Mouse (Mus musculus) inflammation-experienced regulatory T-cells, adult 6 months (primary cell): ENCODE data around the gene Gprin1. TPM values are rescaled to one million over a fixed set of nuclear protein-coding genes. Genes with fewer than 3 reads are reported as not detected.
A peak's percentile ranks its signal among the peaks of the same experiment; 100 is the strongest.

Source experiments
- ATAC-seq: one replicate; pipeline ENCODE4 v1.8.0; 2017
- polyA plus RNA-seq, 3 experiments: library from polyadenylated mRNA; unstranded; fragments of 100-300 nt; shearing (Covaris generic); gene quantifications; one replicate each; pipeline ENCODE4 v1.2.1; 2017

Gprin1 gene
- polyA plus RNA-seq, 3 experiments from 2014 or later: not detected

DNA sequence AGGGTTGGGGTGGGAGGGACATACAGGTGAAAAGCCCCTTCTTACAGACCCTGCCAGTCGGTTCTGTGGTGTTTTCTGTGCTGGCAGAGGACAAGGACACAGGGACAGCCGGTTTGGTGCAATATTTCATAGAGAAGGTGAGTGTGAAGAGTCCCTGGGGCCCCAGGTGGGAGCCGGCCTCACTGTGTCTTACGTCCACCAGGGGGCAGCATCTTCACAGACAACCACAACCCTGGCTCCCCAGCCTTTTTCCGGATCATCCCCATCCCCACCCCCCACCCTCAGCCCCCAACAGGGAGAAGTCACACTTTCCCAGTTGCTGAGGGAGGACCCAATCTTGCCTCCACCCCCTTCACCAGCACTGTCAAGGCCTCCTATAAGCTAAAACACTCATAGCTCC lies 32.8 kb downstream of the Gprin1 start:
- ATAC-seq: peak; percentile 32

- no peak for ATAC-seq
Measured at GRCm38 (mm10) chr13:54714996-54715395, 34.7 kb downstream of the Gprin1 start.

- ATAC-seq: no peak
Measured at GRCm38 (mm10) chr13:54714393-54714792, 35.3 kb downstream of the Gprin1 start.

DNA sequence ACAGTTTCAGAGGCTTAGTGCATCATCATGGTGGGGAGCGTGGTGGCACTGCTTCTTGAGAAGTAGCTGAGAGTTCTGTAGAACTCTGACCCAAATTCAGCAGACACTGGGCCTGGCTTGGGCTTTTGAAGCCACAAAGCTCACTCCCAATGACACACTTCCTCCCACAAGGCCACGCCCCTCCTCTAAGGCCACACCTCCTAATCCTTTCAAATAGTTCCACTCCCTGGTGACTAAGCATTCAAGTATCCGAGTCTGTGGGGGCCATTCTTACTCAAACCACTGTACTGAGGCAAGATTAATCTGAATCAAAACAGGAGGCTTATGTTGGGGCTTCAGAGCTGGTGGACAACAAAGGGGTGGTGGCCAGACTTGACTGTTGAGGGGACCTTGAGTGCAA lies 38.8 kb downstream of the Gprin1 start:
- ATAC-seq: no peak

DNA sequence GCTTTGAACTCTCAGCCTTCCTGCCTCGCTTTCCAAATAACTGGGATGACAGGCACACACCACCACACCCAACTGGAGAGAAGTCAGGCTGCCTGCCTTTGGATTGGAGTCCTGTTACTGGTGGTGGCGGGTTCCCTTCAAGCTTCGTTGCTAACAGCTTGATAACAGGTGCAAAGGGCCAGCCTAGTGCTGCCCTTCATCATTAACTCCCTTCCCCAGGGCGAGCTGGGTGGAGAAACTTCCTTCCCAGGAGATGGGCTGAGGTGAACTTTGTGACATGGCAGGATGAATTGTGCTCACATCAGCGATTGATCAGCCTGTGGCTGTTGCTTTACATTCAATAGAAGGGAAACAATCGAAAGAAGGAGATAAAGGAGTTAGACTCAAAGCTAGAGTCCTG lies 44.8 kb downstream of the Gprin1 start:
- ATAC-seq: no peak

- ATAC-seq: no peak
Measured at GRCm38 (mm10) chr13:54702507-54702906, 47.2 kb downstream of the Gprin1 start.

GRCm38 (mm10) chr13:54701243-54701642 lies 48.4 kb downstream of the Gprin1 start, which contains the start of gene Cdhr2:
Cdhr2 (plus strand) TSS chr13:54701461.
- no peak for ATAC-seq

DNA sequence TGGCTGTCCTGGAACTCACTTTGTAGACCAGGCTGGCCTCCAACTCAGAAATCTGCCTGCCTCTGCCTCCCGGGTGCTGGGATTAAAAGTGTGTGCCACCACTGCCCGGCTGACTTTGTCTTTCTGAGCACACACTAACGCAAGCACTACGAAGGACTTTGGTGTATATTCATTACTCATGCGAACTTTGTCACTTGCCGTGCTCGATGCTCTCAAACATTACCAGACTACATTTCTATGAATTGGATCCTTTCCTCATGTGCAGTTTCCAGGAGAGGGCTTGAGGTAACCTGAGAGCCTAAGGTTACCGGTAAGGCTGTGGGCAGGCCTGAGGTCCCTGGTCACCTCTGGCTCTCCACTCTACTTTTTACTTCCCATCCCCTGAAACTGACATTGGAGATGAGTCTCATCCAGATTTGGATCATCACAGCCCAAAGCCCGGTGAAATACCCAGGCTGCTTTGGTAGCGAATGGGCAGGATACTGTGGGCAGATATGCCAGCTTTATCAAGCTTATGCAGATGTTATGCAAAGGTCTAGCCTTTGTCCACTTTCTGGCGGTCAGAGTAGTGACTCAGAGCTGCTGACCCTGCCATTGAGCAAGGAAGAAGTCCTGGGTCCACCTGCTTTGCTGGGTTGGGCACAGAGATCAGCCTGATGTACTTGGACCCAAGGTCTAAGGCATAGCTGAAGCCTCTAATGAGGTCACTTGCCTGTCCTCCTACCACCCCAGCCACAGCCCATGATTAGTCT lies 54.0 kb downstream of the Gprin1 start:
- no peak for ATAC-seq

DNA sequence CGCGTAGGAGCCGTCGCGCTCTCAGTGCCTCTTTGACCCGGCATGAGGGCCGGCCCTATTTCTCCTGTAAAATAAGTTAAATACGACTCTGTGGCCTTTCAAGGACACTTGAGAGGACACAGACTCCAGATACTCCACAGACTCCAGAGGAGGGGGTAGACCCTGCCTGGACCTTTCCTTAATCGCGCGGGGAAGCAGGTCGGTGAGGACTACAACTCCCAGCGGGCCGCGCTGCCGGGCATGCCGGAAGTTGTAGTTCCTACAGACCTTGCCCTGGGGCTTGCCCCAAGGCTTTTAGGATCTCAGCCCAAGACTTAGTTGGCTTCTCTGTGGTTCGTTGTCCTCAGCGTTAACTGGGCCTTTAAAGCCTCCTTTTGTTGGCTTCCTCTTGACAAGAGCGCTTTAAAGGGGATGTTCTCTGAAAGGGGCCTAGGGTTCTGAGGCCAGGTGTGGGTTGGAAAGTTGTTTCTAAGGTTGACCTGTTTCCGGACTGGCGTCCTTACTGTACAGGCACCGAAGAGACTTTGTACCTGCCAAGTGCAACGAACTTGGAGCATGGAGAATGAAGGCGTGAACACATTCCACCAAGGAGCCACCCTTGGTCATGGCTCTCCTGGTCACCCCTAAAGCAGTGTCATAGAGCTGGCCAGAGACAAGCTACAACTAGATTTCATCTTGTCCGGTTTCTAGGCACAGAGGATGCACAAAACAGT lies 55.2 kb downstream of the Gprin1 start:
- peak; percentile 45 for ATAC-seq

DNA sequence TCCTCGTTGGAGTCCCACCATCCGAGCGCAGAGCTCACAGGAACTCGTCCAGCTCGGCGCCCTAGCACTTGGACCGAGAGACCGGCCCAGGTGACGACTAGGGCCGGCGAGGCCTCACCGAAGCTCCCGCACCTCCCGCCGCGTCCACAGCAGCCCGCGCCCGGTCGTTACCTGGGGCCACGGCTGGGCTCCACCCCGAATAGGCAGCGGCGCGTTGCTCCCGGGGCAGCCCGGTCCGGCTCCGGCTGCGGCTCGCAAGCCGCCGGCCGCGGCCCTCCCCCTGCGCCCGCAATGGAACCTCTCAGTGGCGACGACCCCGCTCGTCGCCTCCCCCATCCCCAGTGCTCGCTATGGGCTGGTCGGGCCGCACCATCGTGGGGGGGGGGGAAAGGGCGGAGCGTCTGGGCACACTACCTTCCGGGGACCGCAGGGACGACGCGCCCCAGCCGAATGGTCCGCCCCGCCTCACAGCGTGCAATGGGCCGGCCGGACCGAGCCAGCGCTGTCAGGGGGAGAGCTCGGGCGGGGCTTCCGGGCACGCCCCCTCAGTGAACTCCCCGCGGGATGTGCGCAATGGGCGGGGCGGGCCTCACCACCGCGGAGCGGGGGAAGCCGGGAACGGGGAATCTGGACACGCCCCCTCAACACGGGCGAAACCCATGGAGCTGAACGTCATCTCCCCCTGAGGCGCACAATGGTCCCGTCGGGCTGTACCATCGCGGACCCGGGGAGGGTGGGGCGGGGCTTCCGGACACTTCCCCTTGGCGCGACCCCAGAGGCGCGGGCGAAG lies 55.9 kb downstream of the Gprin1 start, which contains the start of gene Rnf44:
TSS of gene Rnf44 (minus strand) at position 350 of the 790 bp plus-strand sequence.
- ATAC-seq: peak; percentile 90

GRCm38 (mm10) chr13:54692711-54693557 lies 56.7 kb downstream of the Gprin1 start:
- no peak for ATAC-seq

DNA sequence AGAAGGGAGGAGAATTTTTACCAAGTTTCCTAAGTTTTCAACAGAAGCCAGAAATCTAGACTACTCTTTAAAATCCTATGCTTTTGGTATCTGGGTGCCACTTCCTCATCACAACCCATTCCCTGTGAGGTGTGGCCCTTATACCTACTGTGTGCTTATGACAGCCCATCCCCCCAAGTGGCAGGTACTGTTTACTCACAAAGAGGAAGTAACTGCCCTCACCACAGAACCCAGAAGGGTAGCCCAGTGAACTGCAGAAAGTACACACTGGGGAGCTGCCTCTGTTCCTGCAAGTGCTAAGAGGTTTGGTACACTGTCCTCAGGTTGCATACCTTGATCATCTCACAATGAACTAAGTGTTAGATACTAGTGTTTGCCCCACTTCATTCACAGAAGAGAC lies 57.9 kb downstream of the Gprin1 start:
- no peak for ATAC-seq

GRCm38 (mm10) chr13:54690151-54690740 lies 59.4 kb downstream of the Gprin1 start:
- no peak for ATAC-seq

GRCm38 (mm10) chr13:54687575-54688424 lies 61.9 kb downstream of the Gprin1 start:
- peak; percentile 80 for ATAC-seq

- peak; percentile 78 for ATAC-seq
Measured at GRCm38 (mm10) chr13:54687096-54687495, 62.6 kb downstream of the Gprin1 start.

Other genes with a start within 250 kb of the Gprin1 start
- 10 to 100 TPM in 2 of 3 experiments, 1 to 10 TPM in 1; 4.9 to 10.6 (median 10.0) TPM for gene Simc1, start 246.1 kb downstream of the Gprin1 start, polyA plus RNA-seq
- gene 4833439L19Rik, start 184.4 kb downstream of the Gprin1 start, polyA plus RNA-seq: 10 to 100 TPM; 63.9 to 72.0 (median 71.8) TPM
- 1 to 10 TPM; 4.2 to 9.1 (median 4.2) TPM for gene Arl10, start 174.9 kb downstream of the Gprin1 start, polyA plus RNA-seq
- gene Nop16, start 159.8 kb downstream of the Gprin1 start, polyA plus RNA-seq: 10 to 100 TPM; 53.6 to 63.9 (median 55.8) TPM
- gene Higd2a, start 159.7 kb downstream of the Gprin1 start, polyA plus RNA-seq: 100 to 1,000 TPM; 101 to 139 (median 122) TPM
- 10 to 100 TPM; 10.2 to 13.8 (median 11.3) TPM for gene Cltb, start 138.5 kb downstream of the Gprin1 start, polyA plus RNA-seq
- 10 to 100 TPM; 71.0 to 88.8 (median 87.8) TPM for gene Faf2, start 128.1 kb downstream of the Gprin1 start, polyA plus RNA-seq
- 10 to 100 TPM; 24.3 to 29.6 (median 28.6) TPM for gene Rnf44, start 56.0 kb downstream of the Gprin1 start, polyA plus RNA-seq
- not detected for gene Cdhr2, start 48.4 kb downstream of the Gprin1 start, polyA plus RNA-seq
- 1 to 10 TPM in 1 of 3 experiments, under 1 TPM in 1, not detected in 1; 0.87 to 2.3 TPM for gene Sncb, start 16.7 kb upstream of the Gprin1 start, polyA plus RNA-seq
- not detected for gene Eif4e1b, start 34.1 kb upstream of the Gprin1 start, polyA plus RNA-seq
- 1 to 10 TPM; 1.5 to 6.7 (median 2.2) TPM for gene Tspan17, start 39.5 kb upstream of the Gprin1 start, polyA plus RNA-seq
- gene Unc5a, start 199.5 kb upstream of the Gprin1 start, polyA plus RNA-seq: 1 to 10 TPM in 1 of 3 experiments, under 1 TPM in 2; 0.62 to 1.4 (median 0.72) TPM